Mouse (Mus musculus): ENCODE data around the gene Tns1.

Gene Tns1

DNA sequence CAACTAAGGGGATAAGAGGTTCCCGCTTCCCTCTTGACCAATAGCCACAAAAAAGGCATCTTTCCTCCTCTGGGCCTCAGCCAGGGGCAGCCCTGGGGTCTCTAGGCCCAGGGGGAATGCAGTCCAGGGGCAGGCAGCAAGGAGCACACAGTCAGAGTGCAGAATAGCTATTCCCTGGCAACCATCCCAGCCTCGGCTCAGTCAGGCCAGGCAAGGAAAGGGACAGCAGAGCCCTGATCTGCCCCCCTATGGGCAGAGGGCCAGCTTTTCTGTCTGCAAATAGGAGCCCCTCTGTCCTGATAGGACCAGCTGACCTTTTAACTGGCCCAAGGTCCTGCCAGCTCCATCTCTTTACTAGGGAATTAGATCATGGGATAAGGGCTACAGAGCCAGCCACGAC lies 145.0 kb downstream of the Tns1 start:
- no peak overlapping the region for H3K4me3 ChIP-seq (replicated peaks; ENCODE audit: low read length)
- no peaks in the 10 kb centered on the region for H3K4me1 ChIP-seq (replicated peaks; ENCODE audit: low read depth, low read length)
- no peaks in the 10 kb centered on the region for H3K36me3 ChIP-seq (ENCODE audit: insufficient read depth, low read length)
- no peaks in the 10 kb centered on the region for H3K27me3 ChIP-seq (ENCODE audit: insufficient read depth, low read length)
- H3K9me3 ChIP-seq (ENCODE audit: low read length) = no peaks in the 10 kb centered on the region
- no peak for TF ChIP-seq NANOG (IDR thresholded peaks at IDR 0.05; ENCODE audit: borderline replicate concordance, low read length)
- TF ChIP-seq CTCF (conservative IDR thresholded peaks at IDR 0.05; ENCODE audit: low read length) = no peak
- no peak for TF ChIP-seq POU5F1 (IDR thresholded peaks at IDR 0.05; ENCODE audit: borderline replicate concordance, low read length)

DNA sequence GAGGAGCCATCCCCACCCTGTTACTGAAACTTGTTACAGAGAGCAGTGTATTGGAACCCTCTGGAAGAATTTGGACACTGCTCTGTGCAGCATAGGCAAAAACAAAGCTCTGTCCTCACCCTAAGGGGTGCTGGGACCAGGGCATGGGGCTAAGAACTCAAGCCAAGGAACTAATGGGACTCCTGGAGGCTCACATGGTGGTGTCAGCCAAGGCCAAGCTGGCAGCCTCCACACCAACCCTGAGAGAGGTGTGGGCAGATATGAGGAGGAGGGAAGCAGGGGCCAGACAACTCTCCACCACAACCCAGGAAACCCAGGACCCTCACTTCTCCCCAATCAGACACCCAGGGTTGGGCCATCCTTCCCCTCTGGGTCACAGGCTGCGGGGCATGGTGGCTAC lies 145.7 kb downstream of the Tns1 start:
- no peaks in the 10 kb centered on the region for H3K4me1 ChIP-seq (replicated peaks; ENCODE audit: low read depth, low read length)
- no peaks in the 10 kb centered on the region for H3K36me3 ChIP-seq (ENCODE audit: insufficient read depth, low read length)
- no peaks in the 10 kb centered on the region for H3K9me3 ChIP-seq (ENCODE audit: low read length)
- TF ChIP-seq POU5F1 (IDR thresholded peaks at IDR 0.05; ENCODE audit: borderline replicate concordance, low read length) = no peak
- TF ChIP-seq NANOG (IDR thresholded peaks at IDR 0.05; ENCODE audit: borderline replicate concordance, low read length) = no peak
- TF ChIP-seq CTCF (conservative IDR thresholded peaks at IDR 0.05; ENCODE audit: low read length) = no peak
- peaks cover 5% of the 10 kb centered on the region; the same call in 1 of the 2 replicates for H3K27me3 ChIP-seq (ENCODE audit: insufficient read depth, low read length)
- no peak overlapping the region for H3K4me3 ChIP-seq (replicated peaks; ENCODE audit: low read length)

- Histone ChIP-seq H3K9me3 (ENCODE audit: low read length) (no peaks in the 10 kb centered on the region), H3K4me3 (replicated peaks; ENCODE audit: low read length) (no peak overlapping the region), H3K36me3 (ENCODE audit: insufficient read depth, low read length) (no peaks in the 10 kb centered on the region), H3K27me3 (ENCODE audit: insufficient read depth, low read length) (peaks cover 20% of the 10 kb centered on the region), H3K4me1 (replicated peaks; ENCODE audit: low read depth, low read length) (peaks cover 11% of the 10 kb centered on the region)
- TF ChIP-seq POU5F1 (IDR thresholded peaks at IDR 0.05; ENCODE audit: borderline replicate concordance, low read length) (no peak), NANOG (IDR thresholded peaks at IDR 0.05; ENCODE audit: borderline replicate concordance, low read length) (no peak), CTCF (conservative IDR thresholded peaks at IDR 0.05; ENCODE audit: low read length) (no peak)
Measured at GRCm38 (mm10) chr1:73973992-73974391, 150.3 kb downstream of the Tns1 start.

- Histone ChIP-seq H3K9me3 (ENCODE audit: low read length) (no peaks in the 10 kb centered on the region), H3K36me3 (ENCODE audit: insufficient read depth, low read length) (no peaks in the 10 kb centered on the region), H3K27me3 (ENCODE audit: insufficient read depth, low read length) (peaks cover 22% of the 10 kb centered on the region), H3K4me1 (replicated peaks; ENCODE audit: low read depth, low read length) (peaks cover 20% of the 10 kb centered on the region), H3K4me3 (replicated peaks; ENCODE audit: low read length) (no peak overlapping the region)
- TF ChIP-seq NANOG (IDR thresholded peaks at IDR 0.05; ENCODE audit: borderline replicate concordance, low read length) (no peak), POU5F1 (IDR thresholded peaks at IDR 0.05; ENCODE audit: borderline replicate concordance, low read length) (no peak), CTCF (conservative IDR thresholded peaks at IDR 0.05; ENCODE audit: low read length) (no peak)
Measured at GRCm38 (mm10) chr1:73972726-73973125, 151.5 kb downstream of the Tns1 start.

GRCm38 (mm10) chr1:73970161-73970730 lies 154.0 kb downstream of the Tns1 start:
- Histone ChIP-seq H3K4me1 (replicated peaks; ENCODE audit: low read depth, low read length) (peaks cover 39% of the 10 kb centered on the region), H3K4me3 (replicated peaks; ENCODE audit: low read length) (no peak overlapping the region), H3K27me3 (ENCODE audit: insufficient read depth, low read length) (peaks cover 22% of the 10 kb centered on the region), H3K36me3 (ENCODE audit: insufficient read depth, low read length) (no peaks in the 10 kb centered on the region), H3K9me3 (ENCODE audit: low read length) (no peaks in the 10 kb centered on the region)
- TF ChIP-seq CTCF (conservative IDR thresholded peaks at IDR 0.05; ENCODE audit: low read length) (no peak), NANOG (IDR thresholded peaks at IDR 0.05; ENCODE audit: borderline replicate concordance, low read length) (no peak), POU5F1 (IDR thresholded peaks at IDR 0.05; ENCODE audit: borderline replicate concordance, low read length) (no peak)

- H3K9me3 ChIP-seq (ENCODE audit: low read length) = no peaks in the 10 kb centered on the region
- TF ChIP-seq CTCF (conservative IDR thresholded peaks at IDR 0.05; ENCODE audit: low read length) = no peak
- no peak for TF ChIP-seq NANOG (IDR thresholded peaks at IDR 0.05; ENCODE audit: borderline replicate concordance, low read length)
- TF ChIP-seq POU5F1 (IDR thresholded peaks at IDR 0.05; ENCODE audit: borderline replicate concordance, low read length) = no peak
- peaks cover 21% of the 10 kb centered on the region for H3K27me3 ChIP-seq (ENCODE audit: insufficient read depth, low read length)
- no peak overlapping the region for H3K4me3 ChIP-seq (replicated peaks; ENCODE audit: low read length)
- H3K36me3 ChIP-seq (ENCODE audit: insufficient read depth, low read length) = no peaks in the 10 kb centered on the region
- peaks cover 40% of the 10 kb centered on the region for H3K4me1 ChIP-seq (replicated peaks; ENCODE audit: low read depth, low read length)
Measured at GRCm38 (mm10) chr1:73968712-73969511, 155.3 kb downstream of the Tns1 start.

DNA sequence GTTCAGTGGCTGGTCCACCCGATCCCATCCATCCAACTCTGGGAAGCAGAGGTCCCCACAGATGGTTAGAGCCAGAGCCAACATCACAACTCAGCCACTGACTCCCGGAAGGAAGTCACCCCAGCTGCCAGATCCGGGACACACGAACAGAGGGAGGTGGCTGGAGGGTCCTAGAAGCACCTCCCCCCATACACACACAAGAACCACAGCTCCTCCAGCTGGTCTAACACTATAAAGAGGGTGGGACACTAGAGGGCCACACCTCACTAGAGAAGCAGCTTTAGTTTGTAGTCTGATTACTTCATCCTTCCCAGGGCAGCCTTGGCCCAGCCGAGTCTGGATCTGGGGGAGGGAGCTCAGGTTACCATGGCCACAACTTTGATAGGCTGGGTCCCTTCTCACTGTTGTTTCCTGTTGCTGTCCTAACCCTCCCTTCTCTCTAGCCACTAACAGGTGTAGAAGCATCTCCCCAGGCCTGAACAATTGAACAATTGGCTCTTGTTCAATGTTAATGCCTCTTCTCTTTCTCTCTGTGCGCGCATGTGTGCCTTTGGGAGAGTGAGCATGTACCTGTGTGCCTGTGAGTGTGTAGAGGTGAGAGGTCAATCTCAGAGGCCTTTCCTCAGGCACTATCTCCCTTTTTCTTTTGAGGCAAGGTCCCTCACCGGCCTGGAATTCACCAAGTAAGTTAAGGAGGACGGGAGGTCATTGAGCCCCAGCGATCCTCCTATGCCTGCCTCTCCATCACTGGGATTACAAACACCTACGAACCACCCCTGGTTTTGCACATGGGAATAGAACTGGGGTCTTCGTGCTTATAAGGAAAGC lies 157.6 kb downstream of the Tns1 start:
- TF ChIP-seq CTCF (conservative IDR thresholded peaks at IDR 0.05; ENCODE audit: low read length) (no peak), NANOG (IDR thresholded peaks at IDR 0.05; ENCODE audit: borderline replicate concordance, low read length) (no peak), POU5F1 (IDR thresholded peaks at IDR 0.05; ENCODE audit: borderline replicate concordance, low read length) (no peak)
- Histone ChIP-seq H3K9me3 (ENCODE audit: low read length) (no peaks in the 10 kb centered on the region), H3K27me3 (ENCODE audit: insufficient read depth, low read length) (peaks cover 20% of the 10 kb centered on the region), H3K4me1 (replicated peaks; ENCODE audit: low read depth, low read length) (peaks cover 56% of the 10 kb centered on the region), H3K4me3 (replicated peaks; ENCODE audit: low read length) (no peak overlapping the region), H3K36me3 (ENCODE audit: insufficient read depth, low read length) (no peaks in the 10 kb centered on the region)

DNA sequence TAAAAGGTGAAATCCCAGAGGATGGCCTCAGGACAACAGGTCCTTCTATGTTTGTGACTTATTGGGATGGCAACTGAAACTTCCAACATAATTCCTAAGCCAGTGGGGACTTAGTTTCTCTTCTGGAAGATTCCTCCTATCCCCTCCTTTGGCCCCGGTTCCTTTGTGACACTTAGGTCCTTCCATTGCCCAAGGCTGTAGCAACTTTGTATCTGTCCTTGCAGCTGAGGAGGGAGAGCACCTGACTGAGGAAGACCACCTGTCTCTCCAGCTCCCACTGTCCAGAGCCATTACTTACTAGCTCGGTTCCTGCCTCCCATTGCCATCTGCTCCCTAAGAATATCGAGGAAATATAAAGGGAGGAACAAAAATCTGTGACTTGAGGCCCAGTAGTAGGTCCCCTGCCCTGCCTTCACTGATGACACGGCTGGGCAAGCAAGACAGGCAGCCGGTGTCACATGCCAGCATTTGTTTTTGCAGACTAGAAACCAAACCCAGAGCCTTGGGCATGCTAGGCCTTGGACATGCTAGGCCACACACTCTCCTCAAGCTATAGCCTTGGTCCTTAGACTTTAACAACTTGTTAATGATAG lies 160.0 kb downstream of the Tns1 start:
- Histone ChIP-seq H3K36me3 (ENCODE audit: insufficient read depth, low read length) (no peaks in the 10 kb centered on the region), H3K4me1 (replicated peaks; ENCODE audit: low read depth, low read length) (peaks cover 54% of the 10 kb centered on the region), H3K4me3 (replicated peaks; ENCODE audit: low read length) (no peak overlapping the region), H3K27me3 (ENCODE audit: insufficient read depth, low read length) (peaks cover 20% of the 10 kb centered on the region), H3K9me3 (ENCODE audit: low read length) (no peaks in the 10 kb centered on the region)
- TF ChIP-seq NANOG (IDR thresholded peaks at IDR 0.05; ENCODE audit: borderline replicate concordance, low read length) (no peak), POU5F1 (IDR thresholded peaks at IDR 0.05; ENCODE audit: borderline replicate concordance, low read length) (no peak), CTCF (conservative IDR thresholded peaks at IDR 0.05; ENCODE audit: low read length) (no peak)

Measured in E14TG2a.4 (cell line).